Mouse (Mus musculus) spleen, adult 2 months (tissue): ENCODE results near the gene Mrc2.

Source experiments
- CTCF ChIP-seq: fragments of 200-500 bp; IDR thresholded peaks from 2 replicates; pipeline ENCODE4 v1.5.1; 2011; ENCODE audit warnings: mild to moderate bottlenecking, inconsistent platforms; ENCODE audit not compliant: insufficient read depth, insufficient read length, insufficient replicate concordance; ENCODE audit errors: extremely low read depth
- POLR2A ChIP-seq: fragments of 200-500 bp; IDR thresholded peaks from 2 replicates; pipeline ENCODE4 v1.6.1; 2011; ENCODE audit warnings: low read depth, low read length, inconsistent platforms

DNA sequence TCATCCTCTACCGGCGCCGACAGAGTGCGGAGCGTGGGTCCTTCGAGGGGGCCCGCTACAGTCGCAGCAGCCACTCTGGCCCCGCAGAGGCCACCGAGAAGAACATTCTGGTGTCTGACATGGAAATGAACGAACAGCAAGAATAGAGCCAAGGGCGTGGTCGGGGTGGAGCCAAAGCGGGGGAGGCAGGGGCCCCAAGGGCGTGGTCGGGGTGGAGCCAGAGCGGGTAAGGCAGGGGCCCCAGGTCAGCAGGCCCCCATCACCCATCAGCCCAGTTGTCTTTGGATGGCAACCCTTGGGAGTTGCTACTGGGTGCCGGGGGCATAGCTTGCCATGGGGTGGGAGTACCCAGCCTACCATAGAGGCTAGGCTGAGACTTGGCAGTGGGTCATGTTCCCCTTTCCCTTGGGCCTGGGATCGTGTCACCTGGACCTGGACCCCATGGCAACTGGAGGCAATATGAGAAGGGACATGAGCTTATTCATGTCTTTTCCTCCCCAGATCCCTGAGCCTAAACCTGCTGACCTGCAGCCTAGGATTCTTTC is 57.4 kb downstream of the Mrc2 start:
- TF ChIP-seq CTCF (no peak), POLR2A (no peak)
